Mouse (Mus musculus) testis, adult 10 weeks (tissue): Measurements from ENCODE around the gene Fbxo11. TPM values are rescaled to one million over a fixed set of nuclear protein-coding genes. Genes with fewer than 3 reads are reported as not detected.

Source experiments
- polyA plus RNA-seq: library from polyadenylated mRNA; stranded (reverse); fragments of 350-450 nt; fragmentation: Illumina TruSeq; extraction: RNeasy Lipid Tissue Mini Kit (QIAGEN cat#74804); gene quantifications from one replicate; pipeline ENCODE4 v1.2.3, GENCODE M21; 2014; ENCODE audit warnings: low read depth, low replicate concordance

Fbxo11 gene
- 60.9 TPM for polyA plus RNA-seq

DNA sequence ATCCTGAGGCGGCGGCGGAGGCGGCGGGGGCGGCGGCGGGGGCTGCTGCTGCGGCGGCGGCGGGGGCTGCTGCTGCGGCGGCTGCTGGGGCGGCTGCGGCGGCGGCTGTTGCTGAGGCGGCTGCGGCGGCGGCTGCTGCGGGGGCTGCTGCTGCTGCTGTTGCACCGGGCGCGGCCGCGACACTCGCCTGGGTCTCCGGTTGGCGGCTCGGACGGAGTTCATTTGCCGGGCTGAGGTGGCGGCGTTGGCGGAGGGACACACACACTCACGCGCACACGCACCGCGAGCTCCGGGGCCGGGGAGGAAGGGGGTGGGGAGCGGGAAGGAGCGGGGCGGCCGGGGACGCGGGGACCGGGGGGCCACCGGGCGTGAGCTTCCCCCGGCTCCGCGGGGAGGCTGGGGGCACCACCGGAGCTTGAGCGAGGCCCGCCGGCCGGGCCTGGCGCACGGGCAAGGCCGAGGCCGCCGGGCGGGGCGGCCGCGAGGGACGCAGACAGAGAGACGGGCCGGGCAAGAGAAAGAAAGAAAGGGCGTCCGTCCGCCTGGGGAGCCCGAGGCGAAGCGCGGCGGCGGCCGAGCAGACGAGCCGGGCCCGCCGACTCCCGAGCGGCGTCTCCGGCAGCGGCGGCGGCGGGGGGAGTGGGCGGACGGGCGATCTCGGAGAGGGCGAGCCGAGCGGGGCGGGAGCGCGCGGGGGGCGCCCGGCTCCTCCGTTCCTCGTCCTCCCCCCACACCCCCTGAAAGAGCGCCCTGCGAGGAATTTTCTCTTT is at the start of gene Fbxo11:
TSS of gene Fbxo11 (minus strand) at position 261 of the 770 bp plus-strand sequence.

DNA sequence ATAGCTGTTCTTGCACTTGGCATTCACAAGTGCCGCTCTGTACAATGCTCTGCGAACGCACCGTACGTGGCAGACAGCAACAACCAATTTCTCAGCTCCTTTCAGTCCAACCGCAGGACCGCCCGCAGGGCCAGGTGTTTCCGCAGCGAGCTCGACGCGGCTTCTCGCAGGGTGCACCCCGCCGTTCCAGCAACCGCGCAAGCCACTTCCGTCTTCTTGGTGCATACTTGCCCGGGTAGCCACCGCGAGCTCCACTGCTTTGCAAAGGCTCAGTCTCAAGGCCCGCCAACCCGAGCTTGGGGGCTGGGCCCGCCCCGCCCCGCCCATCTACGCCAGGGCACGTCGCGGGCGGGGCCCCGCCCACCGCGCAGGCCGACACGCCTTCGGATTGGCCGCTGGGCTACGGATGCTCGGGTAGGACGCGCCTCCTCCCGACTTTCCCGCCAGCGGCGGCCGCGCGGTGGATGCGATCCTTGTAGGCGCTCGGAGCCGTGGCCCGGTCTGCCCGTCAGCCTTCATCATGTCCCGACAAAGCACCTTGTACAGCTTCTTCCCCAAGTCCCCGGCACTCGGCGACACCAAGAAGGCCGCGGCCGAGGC is 90.4 kb downstream of the Fbxo11 start, which contains the start of gene Msh6:
TSS of gene Msh6 (plus strand) at position 434 of the 600 bp plus-strand sequence.

Other genes with a start within 250 kb of the Fbxo11 start
- not detected for gene Rpl36-ps4, start 144.3 kb downstream of the Fbxo11 start, polyA plus RNA-seq
- 25.5 TPM for gene Msh6, start 90.2 kb downstream of the Fbxo11 start, polyA plus RNA-seq